Mouse (Mus musculus) CH12F3 (cell line): Measurements from ENCODE around the gene Mdm2.

ENCODE experiments used
- in situ Hi-C: fragments of 300-500 bp; cut with MboI; formaldehyde crosslinking; loops from 2 replicates; pipeline ENCODE4 v1.14.3; 2020; ENCODE audit warnings: low sequenced_read_pairs

Mdm2 gene

GRCm38 (mm10) chr10:117649292-117650041, 61.1 kb downstream of the Mdm2 start:
- in situ Hi-C loops = no loop called here

GRCm38 (mm10) chr10:117648643-117649042, 61.9 kb downstream of the Mdm2 start:
- in situ Hi-C loops = no loop called here

- in situ Hi-C loops = no loop called here
Observed at GRCm38 (mm10) chr10:117647964-117648472, 62.5 kb downstream of the Mdm2 start.

- in situ Hi-C loops = no loop called here
Observed at GRCm38 (mm10) chr10:117647158-117647505, 63.4 kb downstream of the Mdm2 start.

- in situ Hi-C loops = no loop called here
Observed at GRCm38 (mm10) chr10:117646482-117647157, 63.9 kb downstream of the Mdm2 start.

GRCm38 (mm10) chr10:117645487-117645964, 65.0 kb downstream of the Mdm2 start:
- in situ Hi-C loops = no loop called here

GRCm38 (mm10) chr10:117644828-117645227, 65.7 kb downstream of the Mdm2 start:
- in situ Hi-C loops = no loop called here

- in situ Hi-C loops = no loop called here
Observed at GRCm38 (mm10) chr10:117644429-117644748, 66.2 kb downstream of the Mdm2 start.

GRCm38 (mm10) chr10:117643711-117644428, 66.7 kb downstream of the Mdm2 start:
- in situ Hi-C loops = no loop called here

GRCm38 (mm10) chr10:117643302-117643701, 67.3 kb downstream of the Mdm2 start:
- in situ Hi-C loops = no loop called here

- in situ Hi-C loops = no loop called here
Observed at GRCm38 (mm10) chr10:117642491-117643262, 67.9 kb downstream of the Mdm2 start.

- in situ Hi-C loops = no loop called here
Observed at GRCm38 (mm10) chr10:117642201-117642450, 68.4 kb downstream of the Mdm2 start.

GRCm38 (mm10) chr10:117641400-117642200, 69.0 kb downstream of the Mdm2 start:
- in situ Hi-C loops = no loop called here

GRCm38 (mm10) chr10:117640595-117641078, 69.9 kb downstream of the Mdm2 start:
- in situ Hi-C loops = no loop called here

GRCm38 (mm10) chr10:117639899-117640594, 70.5 kb downstream of the Mdm2 start:
- in situ Hi-C loops = no loop called here

GRCm38 (mm10) chr10:117639221-117639599, 71.3 kb downstream of the Mdm2 start:
- in situ Hi-C loops = no loop called here
